Mouse (Mus musculus) gastrocnemius, postnatal 14 days (tissue): Measurements from ENCODE around the gene Rgp1. TPM values are rescaled to one million over a fixed set of nuclear protein-coding genes. Genes with fewer than 3 reads are reported as not detected.

ENCODE experiments used
- DNase-seq: peaks from one replicate; pipeline ENCODE4 v3.0.0; 2021; ENCODE audit warnings: mixed read lengths
- intact Hi-C: fragments of 180-260 bp; cut with DNase I; formaldehyde crosslinking; loops from one replicate; pipeline ENCODE4 v1.15.1; 2025; ENCODE audit warnings: low total_unique reads
- microRNA-seq, 2 experiments: library from miRNA; unstranded; fragments of <30 nt; microRNA quantifications; one replicate each; pipeline ENCODE4 v1.2.0; 2021
- total RNA-seq, 2 experiments: library from RNA; stranded (reverse); gene quantifications; 2 replicates each; pipeline ENCODE4 v1.2.3; 2021

The Rgp1 gene
- total RNA-seq, 2 experiments from 2014 or later: 21.9 to 22.3 TPM

- peak; percentile 67 for DNase-seq
- intact Hi-C loops: loop anchor here (2.0 to 5.0 kb wide), 2 partner anchors 36 to 80 kb away; partner anchors contain the start of genes Fam221b, Olfr71 and Tmem8b
These were observed 52.8 kb downstream of the Rgp1 start, which contains the start of gene Npr2 for GRCm38 (mm10) chr4:43631046-43631955. Gene Npr2 (plus strand): TSS chr4:43631935.

GRCm38 (mm10) chr4:43631956-43632920 lies 53.7 kb downstream of the Rgp1 start:
- peak; percentile 42 for DNase-seq
- intact Hi-C loops: loop anchor here (2.0 to 5.0 kb wide), 2 partner anchors 35 to 79 kb away; partner anchors contain the start of genes Fam221b, Olfr71 and Tmem8b

- intact Hi-C loops: loop anchor here (5.0 kb wide), 1 partner anchor 34 kb away; the partner anchor contains the start of genes Fam221b and Tmem8b
- DNase-seq: no peak
These were observed 54.8 kb downstream of the Rgp1 start for GRCm38 (mm10) chr4:43633296-43633695.

- intact Hi-C loops: loop anchor here (5.0 kb wide), 1 partner anchor 34 kb away; the partner anchor contains the start of genes Fam221b and Tmem8b
- no peak for DNase-seq
These were observed 55.2 kb downstream of the Rgp1 start for GRCm38 (mm10) chr4:43633736-43634135.

- intact Hi-C loops: loop anchor here (5.0 kb wide), 1 partner anchor 33 kb away; the partner anchor contains the start of genes Fam221b and Tmem8b
These were observed 56.3 kb downstream of the Rgp1 start for GRCm38 (mm10) chr4:43634621-43635374.

GRCm38 (mm10) chr4:43636751-43637150 lies 58.2 kb downstream of the Rgp1 start:
- no peak for DNase-seq
- intact Hi-C loops: no loop called here

More at GRCm38 (mm10) chr4:43634621-43635374, 56.3 kb downstream of the Rgp1 start:
- no peak for DNase-seq

Small RNA genes within 50 kb of the gene (microRNA-seq; reads per million reads assigned to microRNA genes)
- 0 to 0.32 reads per million in 2 experiments for gene Gm25262

Other genes starting within 250 kb of the Rgp1 start
- 10 to 100 TPM; 19.6 to 20.6 TPM for gene Rusc2, start 196.7 kb upstream of the Rgp1 start, total RNA-seq
- not detected for gene Fam166b, start 149.6 kb upstream of the Rgp1 start, total RNA-seq
- gene Tesk1, start 136.8 kb upstream of the Rgp1 start, total RNA-seq: 10 to 100 TPM; 25.2 to 28.0 TPM
- not detected for gene Cd72, start 124.1 kb upstream of the Rgp1 start, total RNA-seq
- not detected for gene Sit1, start 95.0 kb upstream of the Rgp1 start, total RNA-seq
- 10 to 100 TPM; 25.7 to 25.9 TPM for gene Ccdc107, start 85.8 kb upstream of the Rgp1 start, total RNA-seq
- gene Arhgef39, start 79.0 kb upstream of the Rgp1 start, total RNA-seq: 1 to 10 TPM; 1.3 to 1.6 TPM
- 1 to 10 TPM; 2.1 to 2.9 TPM for gene Car9, start 71.7 kb upstream of the Rgp1 start, total RNA-seq
- gene Tpm2, start 55.0 kb upstream of the Rgp1 start, total RNA-seq: 1,000 to 10,000 TPM; 8,430 to 9,008 TPM
- 10 to 100 TPM; 38.7 to 45.6 TPM for gene Creb3, start 16.4 kb upstream of the Rgp1 start, total RNA-seq
- gene Tln1, start 16.0 kb upstream of the Rgp1 start, total RNA-seq: 10 to 100 TPM; 67.6 to 77.4 TPM
- 1 to 10 TPM; 5.1 to 6.2 TPM for gene Gba2, start 158 bp downstream of the Rgp1 start, total RNA-seq
- gene Msmp, start 5.8 kb downstream of the Rgp1 start, total RNA-seq: under 1 TPM in 1 of 2 experiments, not detected in 1; 0.29 TPM
- gene Npr2, start 53.2 kb downstream of the Rgp1 start, total RNA-seq: 10 to 100 TPM; 29.5 to 31.4 TPM
- not detected for gene Spag8, start 74.9 kb downstream of the Rgp1 start, total RNA-seq
- 10 to 100 TPM; 48.5 to 53.8 TPM for gene Hint2, start 77.8 kb downstream of the Rgp1 start, total RNA-seq
- gene Tmem8b, start 90.3 kb downstream of the Rgp1 start, total RNA-seq: 1 to 10 TPM; 8.2 to 9.7 TPM
- under 1 TPM; 0.16 to 0.20 TPM for gene Fam221b, start 90.4 kb downstream of the Rgp1 start, total RNA-seq
- gene Olfr70, start 122.1 kb downstream of the Rgp1 start, total RNA-seq: not detected
- gene Olfr71, start 131.5 kb downstream of the Rgp1 start, total RNA-seq: not detected
- gene Hrct1, start 148.5 kb downstream of the Rgp1 start, total RNA-seq: 1 to 10 TPM; 1.9 to 2.7 TPM
- 1 to 10 TPM; 1.1 to 2.2 TPM for gene Spaar, start 151.3 kb downstream of the Rgp1 start, total RNA-seq
- gene Olfr159, start 192.3 kb downstream of the Rgp1 start, total RNA-seq: not detected
- not detected for gene Olfr156, start 245.2 kb downstream of the Rgp1 start, total RNA-seq